Mouse (Mus musculus) intestine, postnatal 0 days (tissue): ENCODE results near the gene Arfgap3. TPM values are rescaled to one million over a fixed set of nuclear protein-coding genes. Genes with fewer than 3 reads are reported as not detected.
"Not testable (repeated sequence)": the region's sequence is repeated elsewhere in the genome, so short reads cannot be mapped to it uniquely, and the experiment has no call there.

Source experiments
- ATAC-seq: fragments of 200-750 bp; cut with Nextera tagmentation; 2 replicates; pipeline ENCODE4 v1.8.0; 2017; ENCODE audit warnings: mild to moderate bottlenecking, moderate TSS enrichment, moderate library complexity
- H3K27ac ChIP-seq: fragments of 300-500 bp; sonication (generic); 2 replicates; pipeline ENCODE4 v1.5.1; 2014; ENCODE audit warnings: mild to moderate bottlenecking, low read depth, low read length, moderate library complexity
- H3K27me3 ChIP-seq: fragments of 300-500 bp; sonication (generic); replicated peaks from 2 replicates; pipeline ENCODE4 v1.6.1; 2014; ENCODE audit warnings: low read length, mixed read lengths; ENCODE audit not compliant: control insufficient read depth, insufficient read depth
- H3K36me3 ChIP-seq: fragments of 300-500 bp; sonication (generic); 2 replicates; pipeline ENCODE4 v1.6.1; 2014; ENCODE audit warnings: mild to moderate bottlenecking, moderate library complexity; ENCODE audit not compliant: control insufficient read depth, insufficient read depth
- H3K4me1 ChIP-seq: fragments of 300-500 bp; sonication (generic); replicated peaks from 2 replicates; pipeline ENCODE4 v1.6.1; 2014; ENCODE audit warnings: antibody characterized with exemption, low read length, mixed read lengths; ENCODE audit not compliant: control insufficient read depth, insufficient read depth
- H3K4me2 ChIP-seq: fragments of 300-500 bp; sonication (generic); replicated peaks from 2 replicates; pipeline ENCODE4 v1.6.1; 2014; ENCODE audit warnings: low read depth, mild to moderate bottlenecking, moderate library complexity
- H3K4me3 ChIP-seq: fragments of 300-500 bp; sonication (generic); 2 replicates; pipeline ENCODE4 v1.5.1; 2014; ENCODE audit warnings: low read depth, low read length
- H3K9ac ChIP-seq: fragments of 300-500 bp; sonication (generic); 2 replicates; pipeline ENCODE4 v1.6.1; 2014; ENCODE audit warnings: mild to moderate bottlenecking, low read depth, low read length
- H3K9me3 ChIP-seq: fragments of 300-500 bp; sonication (generic); 2 replicates; pipeline ENCODE4 v1.6.1; 2016; ENCODE audit warnings: mixed run types; ENCODE audit not compliant: control insufficient read depth
- CTCF ChIP-seq: sonication (generic); IDR thresholded peaks from 2 replicates; pipeline ENCODE4 v1.5.1; 2016; ENCODE audit warnings: low read depth, mild to moderate bottlenecking, control low read depth, antibody characterized with exemption, moderate library complexity
- WGBS: fragments of 180-500 bp; shearing (Covaris S2); extraction: QIAGEN DNeasy Blood & Tissue Kit; methylation state at CpG from one replicate; pipeline ENCODE4 v1.1.7; 2014; 5-methylcytosine and 5-hydroxymethylcytosine counted together
- polyA plus RNA-seq: library from polyadenylated mRNA; unstranded; fragments of >200 nt; fragmentation: Nextera tagmentation; extraction: Ambion mirVana; gene quantifications from 2 replicates; pipeline ENCODE4 v1.2.1, GENCODE M21; 2015

The Arfgap3 gene
- polyA plus RNA-seq, 1 experiment from 2014 or later = 119 TPM

- Histone ChIP-seq H3K27ac (no peak overlapping the region), H3K36me3 (no peaks in the 10 kb centered on the region), H3K27me3 (no peaks in the 10 kb centered on the region), H3K9ac (no peak overlapping the region), H3K4me3 (no peak overlapping the region), H3K4me1 (no peaks in the 10 kb centered on the region), H3K4me2 (peak overlapping the region; percentile 83; the same call in 1 of the 2 replicates), H3K9me3 (no peaks in the 10 kb centered on the region)
- peak; percentile 65 for TF ChIP-seq CTCF
- ATAC-seq = no peak
These were observed 15.7 kb upstream of the Arfgap3 start for GRCm38 (mm10) chr15:83365697-83366096.

GRCm38 (mm10) chr15:83364194-83364593 lies 14.1 kb upstream of the Arfgap3 start:
- H3K9me3 ChIP-seq = no peaks in the 10 kb centered on the region

GRCm38 (mm10) chr15:83362813-83363212 lies 12.8 kb upstream of the Arfgap3 start:
- ATAC-seq, H3K4me2 ChIP-seq, H3K36me3 ChIP-seq, H3K27me3 ChIP-seq, H3K9ac ChIP-seq, H3K9me3 ChIP-seq, H3K27ac ChIP-seq, H3K4me1 ChIP-seq, H3K4me3 ChIP-seq: not testable (repeated sequence)
- WGBS = 68% methylated on average over 1 of the region's 1 CpGs

More at GRCm38 (mm10) chr15:83364194-83364593, 14.1 kb upstream of the Arfgap3 start:
- Histone ChIP-seq H3K9ac (no peak overlapping the region), H3K4me3 (no peak overlapping the region), H3K4me2 (no peak overlapping the region), H3K27ac (no peak overlapping the region), H3K27me3 (no peaks in the 10 kb centered on the region), H3K4me1 (no peaks in the 10 kb centered on the region), H3K36me3 (no peaks in the 10 kb centered on the region)
- no peak for ATAC-seq
- no peak for TF ChIP-seq CTCF
- WGBS = 44% methylated on average over 3 of the region's 3 CpGs

- H3K27me3 ChIP-seq, H3K9ac ChIP-seq, H3K4me2 ChIP-seq, H3K27ac ChIP-seq, H3K9me3 ChIP-seq, ATAC-seq, H3K4me3 ChIP-seq, H3K36me3 ChIP-seq, H3K4me1 ChIP-seq: not testable (repeated sequence)
- WGBS = 63% methylated on average over 4 of the region's 5 CpGs
These were observed 10.9 kb upstream of the Arfgap3 start for GRCm38 (mm10) chr15:83360899-83361298.

GRCm38 (mm10) chr15:83360140-83360539 lies 10.1 kb upstream of the Arfgap3 start:
- no peaks in the 10 kb centered on the region for H3K27me3 ChIP-seq
- 70% methylated on average over 3 of the region's 3 CpGs for WGBS
- no peak for TF ChIP-seq CTCF
- no peaks in the 10 kb centered on the region for H3K9me3 ChIP-seq
- no peak overlapping the region for H3K4me2 ChIP-seq
- 0 out of 2 replicates have a peak, but pooled peaks cover 3% of the 10 kb centered on the region for H3K36me3 ChIP-seq
- no peak overlapping the region for H3K4me3 ChIP-seq
- H3K4me1 ChIP-seq = no peaks in the 10 kb centered on the region
- H3K9ac ChIP-seq = no peak overlapping the region
- H3K27ac ChIP-seq = no peak overlapping the region
- ATAC-seq = no peak

- H3K4me2 ChIP-seq = no peak overlapping the region
- no peaks in the 10 kb centered on the region for H3K27me3 ChIP-seq
- ATAC-seq = no peak
- no peak overlapping the region for H3K27ac ChIP-seq
- no peak overlapping the region for H3K9ac ChIP-seq
- H3K4me1 ChIP-seq = no peaks in the 10 kb centered on the region
- 0 out of 2 replicates have a peak, but pooled peaks cover 3% of the 10 kb centered on the region for H3K36me3 ChIP-seq
- no peak for TF ChIP-seq CTCF
- H3K9me3 ChIP-seq = no peaks in the 10 kb centered on the region
- 90% methylated on average over 1 of the region's 1 CpGs for WGBS
- H3K4me3 ChIP-seq = no peak overlapping the region
These were observed 8.4 kb upstream of the Arfgap3 start for GRCm38 (mm10) chr15:83358476-83358875.

GRCm38 (mm10) chr15:83351546-83351945 lies 1.5 kb upstream of the Arfgap3 start:
- H3K4me2 ChIP-seq = no peak overlapping the region
- 64% methylated on average over 4 of the region's 4 CpGs for WGBS
- no peak for TF ChIP-seq CTCF

More at GRCm38 (mm10) chr15:83351546-83351945, 1.5 kb upstream of the Arfgap3 start:
- no peaks in the 10 kb centered on the region for H3K9me3 ChIP-seq
- 0 out of 2 replicates have a peak, but pooled peaks cover 2% of the 10 kb centered on the region for H3K4me1 ChIP-seq
- H3K27ac ChIP-seq = peak overlapping the region; percentile 96; the same call in 1 of the 2 replicates
- ATAC-seq = no peak
- H3K4me3 ChIP-seq = no peak overlapping the region
- peaks cover 4% of the 10 kb centered on the region; the same call in 1 of the 2 replicates for H3K36me3 ChIP-seq
- H3K27me3 ChIP-seq = no peaks in the 10 kb centered on the region
- no peak overlapping the region for H3K9ac ChIP-seq
